9 mouse cellular contexts compared by ENCODE assay signal in the genomic region with DNA sequence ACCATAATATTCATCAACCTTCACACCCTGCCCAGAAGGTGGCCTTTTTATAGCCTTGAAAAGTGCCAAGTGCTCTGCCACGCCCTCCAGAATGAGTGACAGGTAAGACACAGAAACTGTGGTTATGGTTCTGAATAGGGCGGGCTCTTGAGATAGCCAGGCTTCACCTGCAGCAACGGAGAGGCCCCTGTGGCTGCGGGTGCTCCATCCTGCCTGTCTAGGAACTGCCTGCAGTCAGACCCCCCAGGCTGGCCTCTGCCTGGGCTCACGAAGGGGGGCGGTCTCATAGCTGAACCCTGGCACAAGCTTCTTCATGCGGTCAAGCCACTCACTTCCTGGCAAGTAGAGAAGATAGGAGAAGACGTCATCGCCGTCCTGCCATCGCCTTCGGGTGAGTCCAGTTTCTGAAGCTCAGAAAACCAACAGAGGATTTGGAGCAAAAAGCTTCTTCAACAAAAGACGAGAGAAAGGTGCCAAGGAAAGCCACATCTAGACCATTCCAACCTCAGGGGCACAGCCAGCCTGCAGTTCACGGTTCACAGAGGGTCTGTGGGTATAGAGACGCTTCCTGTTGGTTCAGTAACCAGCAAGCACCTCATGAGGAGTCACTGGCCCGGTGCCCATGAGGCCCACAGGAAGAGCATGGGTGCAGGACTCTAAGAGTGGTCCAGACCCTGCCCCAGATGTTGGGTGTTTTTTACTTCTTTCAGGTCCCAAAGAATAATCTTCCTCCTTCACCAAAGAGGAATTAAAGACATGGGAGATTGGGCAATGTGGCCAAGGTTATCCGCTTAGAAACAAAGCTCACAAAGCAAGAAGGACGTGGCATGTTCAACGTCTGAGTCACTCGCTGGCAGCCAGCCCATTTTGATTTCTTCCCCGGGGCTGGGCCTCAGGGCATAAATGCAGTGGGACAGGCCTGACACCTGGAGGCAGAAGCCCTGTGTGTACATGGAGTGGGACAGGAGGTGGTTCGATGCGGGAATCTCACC. TPM values are rescaled to one million over a fixed set of nuclear protein-coding genes. Genes with fewer than 3 reads are reported as not detected.
DNase-seq lines count a peak whose midpoint lies in the region; ATAC-seq and TF ChIP-seq lines count a peak whose summit lies in the region.
"Had no signal": no experiment of that assay in that cellular context is flagged by ENCODE, and none has a peak within 500 bp of the region (broad histone marks: within the 10 kb centered on the region; RNA-seq: fewer than 3 reads in every experiment).

No protein-coding gene starts in this region.

- no peak for TF ChIP-seq CTCF in E14TG2a.4 (conservative IDR thresholded peaks at IDR 0.05; ENCODE audit: low read length)

- ATAC-seq in embryonic facial prominence, embryonic 14.5 days (ENCODE audit: low read depth) = peak; percentile 44; the same call in 1 of the 2 replicates
- ATAC-seq in hindbrain, embryonic 13.5 days (ENCODE audit: low FRiP score) = no peak

- no peaks in the 10 kb centered on the region for H3K9me3 ChIP-seq in E14TG2a.4 (ENCODE audit: low read length)
- no peaks in the 10 kb centered on the region for H3K9me3 ChIP-seq in embryonic facial prominence, embryonic 14.5 days (ENCODE audit: control insufficient read depth, low read length)
- H3K9me3 ChIP-seq in hindbrain, embryonic 13.5 days = no peaks in the 10 kb centered on the region
- H3K9me3 ChIP-seq: midbrain, embryonic 12.5 days had no signal

- 66% methylated on average over 23 of the region's 23 CpGs for WGBS in embryonic facial prominence, embryonic 14.5 days
- 85% methylated on average over 23 of the region's 23 CpGs for WGBS in hindbrain, embryonic 13.5 days

- peak overlapping the region; percentile 29; the same call in 1 of the 2 replicates for H3K4me3 ChIP-seq in E14TG2a.4 (replicated peaks; ENCODE audit: low read length)
- H3K4me3 ChIP-seq in embryonic facial prominence, embryonic 14.5 days (ENCODE audit: low read depth, low read length) = no peak overlapping the region
- H3K4me3 ChIP-seq in hindbrain, embryonic 13.5 days = no peak overlapping the region
- H3K4me3 ChIP-seq: midbrain, embryonic 12.5 days had no signal

- H3K27me3 ChIP-seq in E14TG2a.4 (ENCODE audit: insufficient read depth, low read length) = peaks cover 13% of the 10 kb centered on the region
- no peaks in the 10 kb centered on the region for H3K27me3 ChIP-seq in embryonic facial prominence, embryonic 14.5 days (replicated peaks; ENCODE audit: control insufficient read depth, insufficient read depth, low read length)
- H3K27me3 ChIP-seq in hindbrain, embryonic 13.5 days = no peaks in the 10 kb centered on the region
- H3K27me3 ChIP-seq: midbrain, embryonic 12.5 days had no signal

- DNase-seq in adipocyte (ENCODE audit: low spot score) = peak; percentile 92
- DNase-seq in embryonic facial prominence, embryonic 14.5 days (ENCODE audit: low spot score) = peak; percentile 80
- DNase-seq in heart, postnatal 14 days = peak; percentile 92 to 96
- DNase-seq in left cerebral cortex, adult 18-20 months (ENCODE audit: low spot score in 2 of 2) = peak; percentile 36 to 57
- peak; percentile 95 to 96 for DNase-seq in lung, postnatal 4 days
- DNase-seq in spleen, postnatal 4 days (ENCODE audit: low spot score in 2 of 2) = peak; percentile 86 to 91

- H3K9ac ChIP-seq in embryonic facial prominence, embryonic 14.5 days (ENCODE audit: low read depth, low read length) = no peak overlapping the region
- no peak overlapping the region for H3K9ac ChIP-seq in hindbrain, embryonic 13.5 days
- H3K9ac ChIP-seq: midbrain, embryonic 12.5 days had no signal

- no peaks in the 10 kb centered on the region for H3K36me3 ChIP-seq in E14TG2a.4 (ENCODE audit: insufficient read depth, low read length)
- H3K36me3 ChIP-seq in embryonic facial prominence, embryonic 14.5 days (ENCODE audit: control insufficient read depth, insufficient read depth, low read length) = no peaks in the 10 kb centered on the region
- H3K36me3 ChIP-seq in hindbrain, embryonic 13.5 days = no peaks in the 10 kb centered on the region
- H3K36me3 ChIP-seq: midbrain, embryonic 12.5 days had no signal

- intact Hi-C loops in heart, postnatal 14 days (cut with DNase I) = loop anchor here (1.0 to 2.0 kb wide), 3 partner anchors 70 to 208 kb away; a partner anchor contains a TSS

- no peak overlapping the region for H3K4me2 ChIP-seq in embryonic facial prominence, embryonic 14.5 days (ENCODE audit: low read depth, low read length)
- H3K4me2 ChIP-seq in hindbrain, embryonic 13.5 days = no peak overlapping the region
- H3K4me2 ChIP-seq: midbrain, embryonic 12.5 days had no signal

- H3K27ac ChIP-seq in embryonic facial prominence, embryonic 14.5 days (replicated peaks; ENCODE audit: low read depth, low read length) = 0 out of 2 replicates have a peak overlapping the region, but pooled peaks have one; percentile 8
- no peak overlapping the region for H3K27ac ChIP-seq in hindbrain, embryonic 13.5 days
- H3K27ac ChIP-seq: midbrain, embryonic 12.5 days had no signal

- H3K4me1 ChIP-seq in E14TG2a.4 (replicated peaks; ENCODE audit: low read depth, low read length) = peaks cover 34% of the 10 kb centered on the region
- peaks cover 21% of the 10 kb centered on the region for H3K4me1 ChIP-seq in embryonic facial prominence, embryonic 14.5 days (ENCODE audit: control insufficient read depth, insufficient read depth, low read length)
- H3K4me1 ChIP-seq in hindbrain, embryonic 13.5 days (replicated peaks) = peaks cover 6% of the 10 kb centered on the region; the same call in 1 of the 2 replicates
- H3K4me1 ChIP-seq: midbrain, embryonic 12.5 days had no signal

RNA-seq across cellular contexts. Expression of a gene that starts 24.2 kb away (rescaled TPM):
- polyA plus RNA-seq in embryonic facial prominence, embryonic 14.5 days (2014; fragmentation: Nextera tagmentation; extraction: Ambion mirVana) = 0.68 and 0.89 TPM in 2 replicates
- under 1 TPM in 1 of 2 experiments, not detected in 1; 0.24 TPM for total RNA-seq in heart, postnatal 14 days (2021)
- total RNA-seq in left cerebral cortex, adult 18-20 months (2021) = not detected
- polyA plus RNA-seq in hindbrain, embryonic 13.5 days (2015; fragmentation: Nextera tagmentation; extraction: Ambion mirVana) = not detected in 2 replicates
- polyA plus RNA-seq: midbrain, embryonic 12.5 days had no signal

RNA-seq across cellular contexts. Expression of a gene that starts 24.2 kb away (rescaled TPM):
- polyA plus RNA-seq in embryonic facial prominence, embryonic 14.5 days (2014; fragmentation: Nextera tagmentation; extraction: Ambion mirVana) = 1.4 and 3.0 TPM in 2 replicates
- under 1 TPM in 1 of 2 experiments, not detected in 1; 0.24 TPM for total RNA-seq in heart, postnatal 14 days (2021)
- 1 to 10 TPM in 1 of 2 experiments, under 1 TPM in 1; 0.98 to 1.1 TPM for total RNA-seq in left cerebral cortex, adult 18-20 months (2021)
- 0.26 and 0.30 TPM in 2 replicates for polyA plus RNA-seq in hindbrain, embryonic 13.5 days (2015; fragmentation: Nextera tagmentation; extraction: Ambion mirVana)
- polyA plus RNA-seq: midbrain, embryonic 12.5 days had no signal

RNA-seq across cellular contexts. Expression of a gene that starts 37.6 kb away (rescaled TPM):
- polyA plus RNA-seq in embryonic facial prominence, embryonic 14.5 days (2014; fragmentation: Nextera tagmentation; extraction: Ambion mirVana) = 0.47 and 0.70 TPM in 2 replicates
- under 1 TPM; 0.81 to 0.88 TPM for total RNA-seq in heart, postnatal 14 days (2021)
- total RNA-seq in left cerebral cortex, adult 18-20 months (2021) = 1 to 10 TPM; 1.6 to 1.8 TPM
- polyA plus RNA-seq in hindbrain, embryonic 13.5 days (2015; fragmentation: Nextera tagmentation; extraction: Ambion mirVana) = 0.25 and 1.1 TPM in 2 replicates
